Mouse (Mus musculus): ENCODE data around the gene Cers2.
"Not testable (repeated sequence)": the region's sequence is repeated elsewhere in the genome, so short reads cannot be mapped to it uniquely, and the experiment has no call there.

- TF ChIP-seq POLR2A (IDR thresholded peaks at IDR 0.05; ENCODE audit: low read depth, low read length); CTCF (IDR thresholded peaks at IDR 0.05; ENCODE audit: borderline replicate concordance, insufficient read depth, low read length): not testable (repeated sequence)
Observed at GRCm38 (mm10) chr3:95343356-95344000, 28.9 kb downstream of the Cers2 start.

Data from embryonic fibroblast, embryonic 13.5 days (primary cell).